Mouse (Mus musculus): Measurements from ENCODE around the gene Suclg2. TPM values are rescaled to one million over a fixed set of nuclear protein-coding genes. Genes with fewer than 3 reads are reported as not detected.

Suclg2 gene
- polyA plus RNA-seq, 1 experiment: 16.2 TPM

GRCm38 (mm10) chr6:95674651-95675050, 43.9 kb downstream of the Suclg2 start:
- 22% methylated on average over 1 of the region's 1 CpGs for WGBS

GRCm38 (mm10) chr6:95669335-95669729, 49.3 kb downstream of the Suclg2 start:
- DNase-seq: no peak
- H3K4me1 ChIP-seq (ENCODE audit: control insufficient read depth, insufficient read depth, low read length): no peaks in the 10 kb centered on the region
- H3K27me3 ChIP-seq (ENCODE audit: control insufficient read depth, insufficient read depth, low read length): no peaks in the 10 kb centered on the region
- WGBS: 57% methylated on average over 3 of the region's 3 CpGs
- H3K27ac ChIP-seq (ENCODE audit: insufficient read depth, low read length): no peak overlapping the region
- no peak for TF ChIP-seq CTCF (IDR thresholded peaks at IDR 0.05; ENCODE audit: borderline replicate concordance, insufficient read depth, low read depth, low read length)
- TF ChIP-seq POLR2A (IDR thresholded peaks at IDR 0.05; ENCODE audit: borderline replicate concordance, insufficient read depth, low read length): no peak
- no peak overlapping the region for H3K4me3 ChIP-seq (replicated peaks; ENCODE audit: insufficient read depth, low read depth, low read length)

More at GRCm38 (mm10) chr6:95674651-95675050, 43.9 kb downstream of the Suclg2 start:
- no peak for TF ChIP-seq CTCF (IDR thresholded peaks at IDR 0.05; ENCODE audit: borderline replicate concordance, insufficient read depth, low read depth, low read length)
- TF ChIP-seq POLR2A (IDR thresholded peaks at IDR 0.05; ENCODE audit: borderline replicate concordance, insufficient read depth, low read length): no peak
- H3K4me1 ChIP-seq (ENCODE audit: control insufficient read depth, insufficient read depth, low read length): no peaks in the 10 kb centered on the region
- no peak overlapping the region for H3K27ac ChIP-seq (ENCODE audit: insufficient read depth, low read length)
- no peak overlapping the region for H3K4me3 ChIP-seq (replicated peaks; ENCODE audit: insufficient read depth, low read depth, low read length)
- DNase-seq: no peak
- H3K27me3 ChIP-seq (ENCODE audit: control insufficient read depth, insufficient read depth, low read length): no peaks in the 10 kb centered on the region

GRCm38 (mm10) chr6:95668629-95669334, 49.8 kb downstream of the Suclg2 start:
- WGBS: 97% methylated on average over 6 of the region's 6 CpGs
- no peak for DNase-seq
- H3K27ac ChIP-seq (ENCODE audit: insufficient read depth, low read length): no peak overlapping the region
- H3K4me3 ChIP-seq (replicated peaks; ENCODE audit: insufficient read depth, low read depth, low read length): no peak overlapping the region
- TF ChIP-seq POLR2A (IDR thresholded peaks at IDR 0.05; ENCODE audit: borderline replicate concordance, insufficient read depth, low read length) (no peak), CTCF (IDR thresholded peaks at IDR 0.05; ENCODE audit: borderline replicate concordance, insufficient read depth, low read depth, low read length) (no peak)
- H3K4me1 ChIP-seq (ENCODE audit: control insufficient read depth, insufficient read depth, low read length): no peaks in the 10 kb centered on the region
- H3K27me3 ChIP-seq (ENCODE audit: control insufficient read depth, insufficient read depth, low read length): no peaks in the 10 kb centered on the region

GRCm38 (mm10) chr6:95657671-95658070, 60.9 kb downstream of the Suclg2 start:
- Histone ChIP-seq H3K27ac (ENCODE audit: insufficient read depth, low read length) (no peak overlapping the region), H3K4me1 (ENCODE audit: control insufficient read depth, insufficient read depth, low read length) (no peaks in the 10 kb centered on the region), H3K27me3 (ENCODE audit: control insufficient read depth, insufficient read depth, low read length) (no peaks in the 10 kb centered on the region), H3K4me3 (replicated peaks; ENCODE audit: insufficient read depth, low read depth, low read length) (no peak overlapping the region)
- DNase-seq: no peak
- TF ChIP-seq POLR2A (IDR thresholded peaks at IDR 0.05; ENCODE audit: borderline replicate concordance, insufficient read depth, low read length) (no peak), CTCF (IDR thresholded peaks at IDR 0.05; ENCODE audit: borderline replicate concordance, insufficient read depth, low read depth, low read length) (no peak)
- 96% methylated on average over 8 of the region's 8 CpGs for WGBS

GRCm38 (mm10) chr6:95653662-95654061, 64.9 kb downstream of the Suclg2 start:
- WGBS: 94% methylated on average over 3 of the region's 3 CpGs
- Histone ChIP-seq H3K27ac (ENCODE audit: insufficient read depth, low read length) (no peak overlapping the region), H3K27me3 (ENCODE audit: control insufficient read depth, insufficient read depth, low read length) (no peaks in the 10 kb centered on the region), H3K4me3 (replicated peaks; ENCODE audit: insufficient read depth, low read depth, low read length) (no peak overlapping the region), H3K4me1 (ENCODE audit: control insufficient read depth, insufficient read depth, low read length) (no peaks in the 10 kb centered on the region)
- no peak for TF ChIP-seq CTCF (IDR thresholded peaks at IDR 0.05; ENCODE audit: borderline replicate concordance, insufficient read depth, low read depth, low read length)
- no peak for TF ChIP-seq POLR2A (IDR thresholded peaks at IDR 0.05; ENCODE audit: borderline replicate concordance, insufficient read depth, low read length)
- DNase-seq: no peak

- no peak for DNase-seq
- TF ChIP-seq CTCF (IDR thresholded peaks at IDR 0.05; ENCODE audit: borderline replicate concordance, insufficient read depth, low read depth, low read length) (no peak), POLR2A (IDR thresholded peaks at IDR 0.05; ENCODE audit: borderline replicate concordance, insufficient read depth, low read length) (no peak)
- Histone ChIP-seq H3K4me1 (ENCODE audit: control insufficient read depth, insufficient read depth, low read length) (no peaks in the 10 kb centered on the region), H3K27ac (ENCODE audit: insufficient read depth, low read length) (no peak overlapping the region), H3K27me3 (ENCODE audit: control insufficient read depth, insufficient read depth, low read length) (no peaks in the 10 kb centered on the region), H3K4me3 (replicated peaks; ENCODE audit: insufficient read depth, low read depth, low read length) (no peak overlapping the region)
- 83% methylated on average over 6 of the region's 6 CpGs for WGBS
Measured at GRCm38 (mm10) chr6:95652774-95653173, 65.8 kb downstream of the Suclg2 start.

GRCm38 (mm10) chr6:95651391-95651876, 67.2 kb downstream of the Suclg2 start:
- Histone ChIP-seq H3K4me1 (ENCODE audit: control insufficient read depth, insufficient read depth, low read length) (no peaks in the 10 kb centered on the region), H3K4me3 (replicated peaks; ENCODE audit: insufficient read depth, low read depth, low read length) (no peak overlapping the region), H3K27me3 (ENCODE audit: control insufficient read depth, insufficient read depth, low read length) (no peaks in the 10 kb centered on the region), H3K27ac (ENCODE audit: insufficient read depth, low read length) (no peak overlapping the region)
- WGBS: 39% methylated on average over 6 of the region's 6 CpGs
- no peak for TF ChIP-seq CTCF (IDR thresholded peaks at IDR 0.05; ENCODE audit: borderline replicate concordance, insufficient read depth, low read depth, low read length)
- TF ChIP-seq POLR2A (IDR thresholded peaks at IDR 0.05; ENCODE audit: borderline replicate concordance, insufficient read depth, low read length): no peak
- no peak for DNase-seq

GRCm38 (mm10) chr6:95650082-95650722, 68.4 kb downstream of the Suclg2 start:
- no peak overlapping the region for H3K27ac ChIP-seq (ENCODE audit: insufficient read depth, low read length)
- no peaks in the 10 kb centered on the region for H3K27me3 ChIP-seq (ENCODE audit: control insufficient read depth, insufficient read depth, low read length)
- H3K4me3 ChIP-seq (replicated peaks; ENCODE audit: insufficient read depth, low read depth, low read length): no peak overlapping the region
- no peaks in the 10 kb centered on the region for H3K4me1 ChIP-seq (ENCODE audit: control insufficient read depth, insufficient read depth, low read length)
- no peak for DNase-seq
- 36% methylated on average over 13 of the region's 13 CpGs for WGBS
- no peak for TF ChIP-seq POLR2A (IDR thresholded peaks at IDR 0.05; ENCODE audit: borderline replicate concordance, insufficient read depth, low read length)
- no peak for TF ChIP-seq CTCF (IDR thresholded peaks at IDR 0.05; ENCODE audit: borderline replicate concordance, insufficient read depth, low read depth, low read length)

All from cerebellum, adult 2 months (tissue).